Mouse (Mus musculus): ENCODE results near the gene Foxf1.

Foxf1 gene

GRCm38 (mm10) chr8:121130522-121130921 is 46.3 kb downstream of the Foxf1 start:
- no peak for DNase-seq

GRCm38 (mm10) chr8:121132961-121133513 is 48.9 kb downstream of the Foxf1 start:
- DNase-seq = no peak

GRCm38 (mm10) chr8:121134102-121134501 is 49.9 kb downstream of the Foxf1 start:
- DNase-seq = no peak

- DNase-seq = no peak
Measured at GRCm38 (mm10) chr8:121134512-121134911, 50.3 kb downstream of the Foxf1 start.

- no peak for DNase-seq
Measured at GRCm38 (mm10) chr8:121136856-121137255, 52.7 kb downstream of the Foxf1 start.
